Mouse (Mus musculus) kidney, postnatal 36 days (tissue): ENCODE measurements at regions not wholly inside any gene's neighbourhood (a gene's known extent, or its start where the extent isn't known, plus 50 kb on each side); places are given as distances from the start of the nearest gene placed in this dataset.
"Not testable (repeated sequence)": the region's sequence is repeated elsewhere in the genome, so short reads cannot be mapped to it uniquely, and the experiment has no call there.

Experiments
- DNase-seq, 2 experiments: peaks; one replicate each; pipeline ENCODE4 v3.0.0; 2021 to 2022; ENCODE audit warnings: mixed read lengths in 2 of 2

GRCm38 (mm10) chr17:62286086-62287080 is 594.7 kb downstream of the Efna5 start:
- no peak for DNase-seq

GRCm38 (mm10) chr17:62280201-62280600 is 600.9 kb downstream of the Efna5 start:
- DNase-seq = no peak

GRCm38 (mm10) chr17:62271399-62271798 is 609.7 kb downstream of the Efna5 start:
- no peak for DNase-seq

GRCm38 (mm10) chr17:62269279-62269678 is 611.8 kb downstream of the Efna5 start:
- no peak for DNase-seq

- DNase-seq = no peak
These were observed 627.7 kb downstream of the Efna5 start for GRCm38 (mm10) chr17:62253448-62253847.

GRCm38 (mm10) chr17:62248011-62248410 is 633.1 kb downstream of the Efna5 start:
- DNase-seq = no peak

GRCm38 (mm10) chr17:62246650-62247049 is 634.5 kb downstream of the Efna5 start:
- DNase-seq = no peak

GRCm38 (mm10) chr17:62230939-62231338 is 650.2 kb downstream of the Efna5 start:
- DNase-seq = no peak

- DNase-seq = no peak
These were observed 670.6 kb downstream of the Efna5 start for GRCm38 (mm10) chr17:62210441-62211025.

GRCm38 (mm10) chr17:62202658-62203057 is 678.5 kb downstream of the Efna5 start:
- no peak for DNase-seq

- no peak for DNase-seq
These were observed 680.6 kb downstream of the Efna5 start for GRCm38 (mm10) chr17:62200491-62200890.

- no peak for DNase-seq
These were observed 681.6 kb downstream of the Efna5 start for GRCm38 (mm10) chr17:62199559-62199958.

GRCm38 (mm10) chr17:62178612-62179210 is 702.4 kb downstream of the Efna5 start:
- no peak for DNase-seq

GRCm38 (mm10) chr17:62176336-62176735 is 704.8 kb downstream of the Efna5 start:
- DNase-seq = no peak

- DNase-seq = no peak
These were observed 708.8 kb downstream of the Efna5 start for GRCm38 (mm10) chr17:62172305-62172704.

GRCm38 (mm10) chr17:62171532-62171931 is 709.6 kb downstream of the Efna5 start:
- DNase-seq = no peak

GRCm38 (mm10) chr17:62161457-62161856 is 719.7 kb downstream of the Efna5 start:
- no peak for DNase-seq

- DNase-seq = no peak
These were observed 720.8 kb downstream of the Efna5 start for GRCm38 (mm10) chr17:62160301-62160700.

GRCm38 (mm10) chr17:62135050-62135449 is 746.1 kb downstream of the Efna5 start:
- DNase-seq = no peak

GRCm38 (mm10) chr17:62111703-62112102 is 769.4 kb downstream of the Efna5 start:
- not testable (repeated sequence) for DNase-seq

- DNase-seq = no peak
These were observed 772.1 kb downstream of the Efna5 start for GRCm38 (mm10) chr17:62109052-62109451.

GRCm38 (mm10) chr17:62083281-62083680 is 797.8 kb downstream of the Efna5 start:
- DNase-seq = no peak

GRCm38 (mm10) chr17:62077604-62078003 is 803.5 kb downstream of the Efna5 start:
- DNase-seq = no peak

- no peak for DNase-seq
These were observed 816.2 kb downstream of the Efna5 start for GRCm38 (mm10) chr17:62064939-62065338.
